ENCODE assay signal across 29 mouse cellular contexts in the genomic region with DNA sequence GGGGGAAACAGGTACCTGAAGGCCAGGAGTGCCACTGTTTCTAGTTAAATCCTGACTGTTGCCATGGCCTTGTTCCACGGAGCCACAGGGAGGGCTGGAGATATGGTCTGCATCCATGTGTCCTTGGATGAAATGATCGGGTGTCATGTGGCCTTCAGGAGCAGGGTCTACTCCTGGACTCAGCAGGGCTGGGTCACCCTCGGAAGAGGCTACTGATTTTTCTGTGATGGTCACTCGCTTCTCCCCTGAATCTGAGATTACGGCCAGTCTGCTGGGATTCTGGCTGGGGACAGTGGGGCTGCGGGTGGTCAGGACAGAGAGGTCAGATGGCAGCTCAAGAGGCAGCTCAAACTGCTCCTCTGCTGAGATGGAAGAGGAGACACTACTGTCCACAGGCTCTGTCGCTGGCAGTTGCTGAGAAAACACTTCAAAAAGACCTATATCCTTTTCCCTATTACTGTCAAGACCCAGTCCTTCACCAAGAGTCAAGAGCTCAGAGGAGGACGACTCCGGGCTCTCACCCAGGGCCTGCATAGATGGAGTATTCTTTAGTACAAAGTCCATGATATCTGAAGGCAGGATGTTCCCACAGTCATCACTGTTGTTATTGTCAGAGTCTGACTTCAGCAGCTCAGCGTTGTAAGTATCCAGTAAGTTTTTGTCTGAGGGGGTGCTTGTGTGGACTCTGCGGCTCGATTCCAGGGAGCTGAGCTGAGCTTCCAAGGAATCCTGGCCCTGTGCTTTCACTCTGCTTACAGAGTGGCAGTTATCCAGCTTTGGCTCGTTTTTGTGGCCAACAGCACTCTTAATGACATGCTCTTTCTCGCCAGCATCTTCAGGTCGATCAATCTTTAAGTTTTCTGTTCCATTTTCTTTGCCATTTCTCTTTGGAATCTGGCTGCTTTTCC. TPM values are rescaled to one million over a fixed set of nuclear protein-coding genes. Genes with fewer than 3 reads are reported as not detected.
A peak's percentile ranks its signal among the peaks of the same experiment; 100 is the strongest.
DNase-seq lines count a peak whose midpoint lies in the region; ATAC-seq and TF ChIP-seq lines count a peak whose summit lies in the region.
"Had no signal": no experiment of that assay in that cellular context is flagged by ENCODE, and none has a peak within 500 bp of the region (broad histone marks: within the 10 kb centered on the region; RNA-seq: fewer than 3 reads in every experiment).

No protein-coding gene starts in this region.

- DNase-seq in heart, adult 18-20 months: peak; percentile 38 to 40
- DNase-seq in hindbrain, postnatal 0 days (ENCODE audit: low spot score): peak; percentile 68
- no peak for DNase-seq in hindbrain, embryonic 10.5 days (ENCODE audit: low spot score)
- DNase-seq in neural tube, embryonic 10.5 days (ENCODE audit: extremely low spot score, low spot score): no peak
- DNase-seq: adrenal gland, adult 8-10 months; cerebellum, adult 11 months; cerebellum, adult 9-11 months; kidney, adult 9 months; kidney, postnatal 25 days; liver, embryonic 13.5 days; lung, embryonic 14.5 days; thymus, adult 2 months; thymus, postnatal 4 days had no signal

- H3K27ac ChIP-seq in heart, embryonic 12.5 days (ENCODE audit: poor library complexity, severe bottlenecking): no peak overlapping the region
- peak overlapping the region; percentile 54; the same call in 1 of the 2 replicates for H3K27ac ChIP-seq in hindbrain, postnatal 0 days
- no peak overlapping the region for H3K27ac ChIP-seq in hindbrain, embryonic 10.5 days
- H3K27ac ChIP-seq in neural tube, embryonic 15.5 days (replicated peaks): peak overlapping the region; percentile 45; the same call in 1 of the 2 replicates
- H3K27ac ChIP-seq in kidney, embryonic 14.5 days (ENCODE audit: low read depth, low read length): no peak overlapping the region
- H3K27ac ChIP-seq: embryonic facial prominence, embryonic 15.5 days; intestine, embryonic 15.5 days; limb, embryonic 12.5 days; liver, embryonic 13.5 days; macrophage; midbrain, embryonic 15.5 days; stomach, postnatal 0 days had no signal

- no peaks in the 10 kb centered on the region for H3K27me3 ChIP-seq in heart, embryonic 12.5 days (replicated peaks)
- no peaks in the 10 kb centered on the region for H3K27me3 ChIP-seq in hindbrain, postnatal 0 days (ENCODE audit: insufficient read depth, low read length)
- H3K27me3 ChIP-seq in hindbrain, embryonic 10.5 days (ENCODE audit: insufficient read depth, poor library complexity, severe bottlenecking): no peaks in the 10 kb centered on the region
- no peaks in the 10 kb centered on the region for H3K27me3 ChIP-seq in neural tube, embryonic 15.5 days (replicated peaks)
- no peaks in the 10 kb centered on the region for H3K27me3 ChIP-seq in kidney, embryonic 14.5 days (ENCODE audit: control insufficient read depth, insufficient read depth, low read length)
- H3K27me3 ChIP-seq: embryonic facial prominence, embryonic 15.5 days; intestine, embryonic 15.5 days; limb, embryonic 12.5 days; liver, embryonic 13.5 days; midbrain, embryonic 15.5 days had no signal

- no peak overlapping the region for H3K4me2 ChIP-seq in heart, embryonic 12.5 days
- H3K4me2 ChIP-seq in hindbrain, postnatal 0 days (ENCODE audit: low read depth, low read length): no peak overlapping the region
- no peak overlapping the region for H3K4me2 ChIP-seq in neural tube, embryonic 15.5 days
- no peak overlapping the region for H3K4me2 ChIP-seq in kidney, embryonic 14.5 days (replicated peaks; ENCODE audit: low read depth, low read length)
- H3K4me2 ChIP-seq: embryonic facial prominence, embryonic 15.5 days; intestine, embryonic 15.5 days; limb, embryonic 12.5 days; liver, embryonic 13.5 days; lung, embryonic 14.5 days; midbrain, embryonic 15.5 days had no signal

- H3K4me1 ChIP-seq in heart, embryonic 12.5 days (replicated peaks): no peaks in the 10 kb centered on the region
- no peaks in the 10 kb centered on the region for H3K4me1 ChIP-seq in hindbrain, postnatal 0 days (ENCODE audit: insufficient read depth, low read length)
- no peaks in the 10 kb centered on the region for H3K4me1 ChIP-seq in hindbrain, embryonic 10.5 days (replicated peaks)
- no peaks in the 10 kb centered on the region for H3K4me1 ChIP-seq in neural tube, embryonic 15.5 days
- no peaks in the 10 kb centered on the region for H3K4me1 ChIP-seq in kidney, embryonic 14.5 days (ENCODE audit: control insufficient read depth, insufficient read depth, low read length)
- H3K4me1 ChIP-seq: embryonic facial prominence, embryonic 15.5 days; intestine, embryonic 15.5 days; limb, embryonic 12.5 days; liver, embryonic 13.5 days; midbrain, embryonic 15.5 days had no signal

- 88% methylated on average over 15 of the region's 15 CpGs for WGBS in heart, embryonic 12.5 days
- WGBS in hindbrain, postnatal 0 days: 74% methylated on average over 15 of the region's 15 CpGs
- 95% methylated on average over 15 of the region's 15 CpGs for WGBS in hindbrain, embryonic 10.5 days
- WGBS in neural tube, embryonic 15.5 days: 88% methylated on average over 15 of the region's 15 CpGs
- 92% methylated on average over 15 of the region's 15 CpGs for WGBS in kidney, embryonic 14.5 days

- no peak for TF ChIP-seq CTCF in hindbrain, postnatal 0 days (IDR thresholded peaks at IDR 0.05; ENCODE audit: low read depth)

- no peak for ATAC-seq in heart, embryonic 12.5 days (ENCODE audit: insufficient number of reproducible peaks, low FRiP score)
- ATAC-seq in hindbrain, postnatal 0 days: peak; percentile 67; the same call in 1 of the 2 replicates
- no peak for ATAC-seq in neural tube, embryonic 15.5 days (ENCODE audit: low FRiP score)
- ATAC-seq in kidney, embryonic 14.5 days (ENCODE audit: low FRiP score, low TSS enrichment): no peak
- ATAC-seq: forebrain, embryonic 14.5 days; intestine, embryonic 15.5 days; midbrain, embryonic 15.5 days had no signal

- no peak overlapping the region for H3K4me3 ChIP-seq in heart, embryonic 12.5 days
- H3K4me3 ChIP-seq in hindbrain, postnatal 0 days (ENCODE audit: low read length): no peak overlapping the region
- no peak overlapping the region for H3K4me3 ChIP-seq in hindbrain, embryonic 10.5 days
- no peak overlapping the region for H3K4me3 ChIP-seq in neural tube, embryonic 15.5 days (replicated peaks)
- H3K4me3 ChIP-seq in kidney, embryonic 14.5 days (ENCODE audit: low read length): no peak overlapping the region
- H3K4me3 ChIP-seq: embryonic facial prominence, embryonic 15.5 days; intestine, embryonic 15.5 days; limb, embryonic 12.5 days; liver, embryonic 13.5 days; midbrain, embryonic 15.5 days had no signal

- H3K9me3 ChIP-seq in heart, embryonic 12.5 days (replicated peaks): no peaks in the 10 kb centered on the region
- no peaks in the 10 kb centered on the region for H3K9me3 ChIP-seq in hindbrain, postnatal 0 days (ENCODE audit: low read length)
- no peaks in the 10 kb centered on the region for H3K9me3 ChIP-seq in hindbrain, embryonic 10.5 days
- no peaks in the 10 kb centered on the region for H3K9me3 ChIP-seq in neural tube, embryonic 15.5 days (replicated peaks)
- H3K9me3 ChIP-seq in kidney, embryonic 14.5 days (ENCODE audit: control insufficient read depth, low read length): no peaks in the 10 kb centered on the region
- H3K9me3 ChIP-seq: embryonic facial prominence, embryonic 15.5 days; intestine, embryonic 15.5 days; limb, embryonic 12.5 days; liver, embryonic 13.5 days; midbrain, embryonic 15.5 days had no signal

- no peak overlapping the region for H3K9ac ChIP-seq in heart, embryonic 12.5 days
- H3K9ac ChIP-seq in hindbrain, postnatal 0 days (replicated peaks; ENCODE audit: low read length): no peak overlapping the region
- no peak overlapping the region for H3K9ac ChIP-seq in neural tube, embryonic 15.5 days (replicated peaks)
- H3K9ac ChIP-seq in kidney, embryonic 14.5 days (ENCODE audit: low read depth, low read length): no peak overlapping the region
- H3K9ac ChIP-seq: embryonic facial prominence, embryonic 15.5 days; intestine, embryonic 15.5 days; limb, embryonic 12.5 days; liver, embryonic 13.5 days; lung, embryonic 14.5 days; midbrain, embryonic 15.5 days had no signal

- peaks cover 99% of the 10 kb centered on the region for H3K36me3 ChIP-seq in heart, embryonic 12.5 days
- peaks cover 96% of the 10 kb centered on the region for H3K36me3 ChIP-seq in hindbrain, postnatal 0 days (ENCODE audit: insufficient read depth, low read length)
- H3K36me3 ChIP-seq in hindbrain, embryonic 10.5 days: peaks cover 100% of the 10 kb centered on the region
- H3K36me3 ChIP-seq in neural tube, embryonic 15.5 days: peaks cover 98% of the 10 kb centered on the region
- peaks cover 99% of the 10 kb centered on the region for H3K36me3 ChIP-seq in kidney, embryonic 14.5 days (ENCODE audit: control insufficient read depth, insufficient read depth, low read length)

RNA-seq across cellular contexts. Expression of a gene that starts 17.3 kb away (rescaled TPM):
- under 1 TPM; 0.72 to 0.80 TPM for total RNA-seq in heart, adult 18-20 months (2021)
- not detected in 2 replicates for polyA plus RNA-seq in heart, embryonic 12.5 days (2016; fragmentation: Nextera tagmentation; extraction: Ambion mirVana)
- not detected in 2 replicates for total RNA-seq in hindbrain, postnatal 0 days (2014; rRNA removed)
- polyA plus RNA-seq in hindbrain, postnatal 0 days (2015; fragmentation: Nextera tagmentation; extraction: Ambion mirVana): 1.7 TPM in 1 of 2 replicates, not detected in the other
- 0.75 TPM in 1 of 2 replicates, not detected in the other for polyA plus RNA-seq in hindbrain, embryonic 10.5 days (2016; fragmentation: Nextera tagmentation; extraction: Ambion mirVana)
- polyA plus RNA-seq in neural tube, embryonic 15.5 days (2015; fragmentation: Nextera tagmentation; extraction: Ambion mirVana): 0.22 and 0.77 TPM in 2 replicates
- polyA plus RNA-seq in kidney, embryonic 14.5 days (2014; fragmentation: Nextera tagmentation; extraction: Ambion mirVana): 22.5 and 31.0 TPM in 2 replicates
- total RNA-seq: common myeloid progenitor, adult 5-6 weeks; MEL had no signal
- polyA plus RNA-seq: C2C12; heart, embryonic 14.5 days; hindbrain, embryonic 11.5 days; limb, embryonic 12.5 days; macrophage; midbrain, embryonic 15.5 days had no signal

RNA-seq across cellular contexts. Expression of a gene that starts 21.1 kb away (rescaled TPM):
- total RNA-seq in heart, adult 18-20 months (2021): 10 to 100 TPM; 15.1 to 15.6 TPM
- polyA plus RNA-seq in heart, embryonic 12.5 days (2016; fragmentation: Nextera tagmentation; extraction: Ambion mirVana): 2.2 and 2.4 TPM in 2 replicates
- 26.3 and 41.3 TPM in 2 replicates for total RNA-seq in hindbrain, postnatal 0 days (2014; rRNA removed)
- polyA plus RNA-seq in hindbrain, postnatal 0 days (2015; fragmentation: Nextera tagmentation; extraction: Ambion mirVana): 28.9 and 31.9 TPM in 2 replicates
- 2.6 and 3.2 TPM in 2 replicates for polyA plus RNA-seq in hindbrain, embryonic 10.5 days (2016; fragmentation: Nextera tagmentation; extraction: Ambion mirVana)
- polyA plus RNA-seq in neural tube, embryonic 15.5 days (2015; fragmentation: Nextera tagmentation; extraction: Ambion mirVana): 25.8 and 28.9 TPM in 2 replicates
- 8.1 and 10.8 TPM in 2 replicates for polyA plus RNA-seq in kidney, embryonic 14.5 days (2014; fragmentation: Nextera tagmentation; extraction: Ambion mirVana)
- total RNA-seq: neutrophil, adult 5-6 weeks had no signal

RNA-seq across cellular contexts. Expression of a gene that starts 52.5 kb away (rescaled TPM):
- total RNA-seq in heart, adult 18-20 months (2021): 10 to 100 TPM; 18.1 to 29.7 TPM
- polyA plus RNA-seq in heart, embryonic 12.5 days (2016; fragmentation: Nextera tagmentation; extraction: Ambion mirVana): 63.1 and 71.9 TPM in 2 replicates
- 56.0 and 61.6 TPM in 2 replicates for total RNA-seq in hindbrain, postnatal 0 days (2014; rRNA removed)
- polyA plus RNA-seq in hindbrain, postnatal 0 days (2015; fragmentation: Nextera tagmentation; extraction: Ambion mirVana): 142 and 144 TPM in 2 replicates
- 124 and 152 TPM in 2 replicates for polyA plus RNA-seq in hindbrain, embryonic 10.5 days (2016; fragmentation: Nextera tagmentation; extraction: Ambion mirVana)
- polyA plus RNA-seq in neural tube, embryonic 15.5 days (2015; fragmentation: Nextera tagmentation; extraction: Ambion mirVana): 133 and 136 TPM in 2 replicates
- 122 and 131 TPM in 2 replicates for polyA plus RNA-seq in kidney, embryonic 14.5 days (2014; fragmentation: Nextera tagmentation; extraction: Ambion mirVana)

RNA-seq across cellular contexts. Expression of a gene that starts 52.5 kb away (rescaled TPM):
- 10 to 100 TPM; 82.7 to 82.8 TPM for total RNA-seq in heart, adult 18-20 months (2021)
- 151 and 160 TPM in 2 replicates for polyA plus RNA-seq in heart, embryonic 12.5 days (2016; fragmentation: Nextera tagmentation; extraction: Ambion mirVana)
- 77.1 and 88.4 TPM in 2 replicates for total RNA-seq in hindbrain, postnatal 0 days (2014; rRNA removed)
- polyA plus RNA-seq in hindbrain, postnatal 0 days (2015; fragmentation: Nextera tagmentation; extraction: Ambion mirVana): 102 and 109 TPM in 2 replicates
- 154 and 170 TPM in 2 replicates for polyA plus RNA-seq in hindbrain, embryonic 10.5 days (2016; fragmentation: Nextera tagmentation; extraction: Ambion mirVana)
- polyA plus RNA-seq in neural tube, embryonic 15.5 days (2015; fragmentation: Nextera tagmentation; extraction: Ambion mirVana): 135 and 145 TPM in 2 replicates
- polyA plus RNA-seq in kidney, embryonic 14.5 days (2014; fragmentation: Nextera tagmentation; extraction: Ambion mirVana): 116 and 219 TPM in 2 replicates

Comparison
In these comparisons a context has a peak if more than half of its experiments do, and no peak if none do; other contexts are left out.
1. DNase-seq: peak in heart, adult 18-20 months (2 of 2) and hindbrain, postnatal 0 days (single experiment); none in hindbrain, embryonic 10.5 days (single experiment) and neural tube, embryonic 10.5 days (single experiment).
2. H3K27ac ChIP-seq: peak in hindbrain, postnatal 0 days (single experiment) and neural tube, embryonic 15.5 days (single experiment); none in heart, embryonic 12.5 days (single experiment), hindbrain, embryonic 10.5 days (single experiment) and kidney, embryonic 14.5 days (single experiment).